Mouse (Mus musculus) kidney, embryonic 16.5 days (tissue): ENCODE data around the gene Itpr2. TPM values are rescaled to one million over a fixed set of nuclear protein-coding genes. Genes with fewer than 3 reads are reported as not detected.

ENCODE experiments used
- ATAC-seq: fragments of 200-750 bp; cut with Nextera tagmentation; 2 replicates; pipeline ENCODE4 v1.8.0; 2017; ENCODE audit warnings: moderate TSS enrichment; ENCODE audit not compliant: low FRiP score, low TSS enrichment
- H3K27ac ChIP-seq: fragments of 300-500 bp; sonication (generic); 2 replicates; pipeline ENCODE4 v1.5.1; 2014; ENCODE audit warnings: low read length
- H3K27me3 ChIP-seq: fragments of 300-500 bp; sonication (generic); 2 replicates; pipeline ENCODE4 v1.6.1; 2014; ENCODE audit warnings: low read length, control low read depth, mixed read lengths; ENCODE audit not compliant: insufficient read depth
- H3K36me3 ChIP-seq: fragments of 300-500 bp; sonication (generic); 2 replicates; pipeline ENCODE4 v1.6.1; 2014; ENCODE audit warnings: low read length, control low read depth, mixed read lengths; ENCODE audit not compliant: insufficient read depth
- H3K4me1 ChIP-seq: fragments of 300-500 bp; sonication (generic); 2 replicates; pipeline ENCODE4 v1.6.1; 2014; ENCODE audit warnings: low read length, control low read depth, mixed read lengths; ENCODE audit not compliant: insufficient read depth
- H3K4me2 ChIP-seq: fragments of 300-500 bp; sonication (generic); replicated peaks from 2 replicates; pipeline ENCODE4 v1.6.1; 2014; ENCODE audit warnings: low read depth, low read length
- H3K4me3 ChIP-seq: fragments of 300-500 bp; sonication (generic); 2 replicates; pipeline ENCODE4 v1.5.1; 2014; ENCODE audit warnings: mild to moderate bottlenecking, low read length
- H3K9ac ChIP-seq: fragments of 300-500 bp; sonication (generic); replicated peaks from 2 replicates; pipeline ENCODE4 v1.6.1; 2014; ENCODE audit warnings: low read length
- H3K9me3 ChIP-seq: fragments of 300-500 bp; sonication (generic); 2 replicates; pipeline ENCODE4 v1.6.1; 2016; ENCODE audit warnings: low read length, control low read depth
- WGBS: fragments of 180-500 bp; shearing (Covaris S2); extraction: QIAGEN DNeasy Blood & Tissue Kit; methylation state at CpG from one replicate; pipeline ENCODE4 v1.1.7; 2014; 5-methylcytosine and 5-hydroxymethylcytosine counted together
- polyA plus RNA-seq: library from polyadenylated mRNA; unstranded; fragments of >200 nt; fragmentation: Nextera tagmentation; extraction: Ambion mirVana; gene quantifications from 2 replicates; pipeline ENCODE4 v1.2.1, GENCODE M21; 2015

Itpr2 gene
- polyA plus RNA-seq, 1 experiment from 2014 or later: 14.0 TPM

DNA sequence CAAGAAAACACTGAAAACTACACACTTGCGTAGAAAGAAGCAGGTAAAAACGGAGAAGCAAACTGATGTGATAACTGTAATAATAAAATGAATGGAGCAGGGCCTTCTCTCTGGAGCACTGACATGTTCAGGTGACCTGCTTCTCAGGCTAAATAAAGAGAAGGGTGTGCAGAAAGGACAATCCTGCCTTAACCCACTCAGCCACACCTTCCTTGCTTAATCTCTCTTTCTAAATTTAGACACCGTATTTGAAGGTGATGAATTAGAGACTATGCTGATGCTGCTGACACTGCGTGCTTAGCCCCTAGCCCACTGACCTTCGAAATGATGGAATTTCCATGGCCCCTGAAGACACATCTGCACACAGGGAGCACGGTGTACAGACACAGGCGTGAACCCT is 164.8 kb downstream of the Itpr2 start:
- H3K9me3 ChIP-seq: no peaks in the 10 kb centered on the region
- no peak overlapping the region for H3K4me3 ChIP-seq
- WGBS: 76% methylated on average over 7 of the region's 7 CpGs
- no peak overlapping the region for H3K4me2 ChIP-seq
- H3K9ac ChIP-seq: no peak overlapping the region
- no peaks in the 10 kb centered on the region for H3K36me3 ChIP-seq
- H3K4me1 ChIP-seq: no peaks in the 10 kb centered on the region
- no peak overlapping the region for H3K27ac ChIP-seq
- no peaks in the 10 kb centered on the region for H3K27me3 ChIP-seq
- ATAC-seq: no peak

DNA sequence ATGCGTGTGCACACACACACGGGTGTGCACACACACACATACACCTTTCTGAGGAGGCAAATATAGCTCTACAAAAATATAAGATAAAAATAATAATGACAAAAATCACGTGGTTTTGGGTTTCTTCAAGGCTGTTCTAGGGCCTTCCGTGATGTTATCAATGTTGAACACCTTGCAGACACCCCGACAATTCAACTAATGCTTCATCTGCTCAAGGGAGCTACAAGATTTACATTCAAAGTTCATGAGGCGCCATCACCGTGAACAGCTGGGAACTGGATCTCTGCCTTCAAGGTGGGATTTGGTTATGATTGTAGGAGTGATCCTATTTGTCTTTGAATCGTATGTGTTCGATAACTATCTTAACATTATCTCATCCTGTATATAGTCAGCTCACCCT is 166.8 kb downstream of the Itpr2 start:
- H3K9me3 ChIP-seq: no peaks in the 10 kb centered on the region
- H3K4me3 ChIP-seq: no peak overlapping the region
- H3K4me2 ChIP-seq: no peak overlapping the region
- H3K27me3 ChIP-seq: no peaks in the 10 kb centered on the region
- no peak for ATAC-seq
- H3K9ac ChIP-seq: no peak overlapping the region
- 95% methylated on average over 9 of the region's 9 CpGs for WGBS
- no peak overlapping the region for H3K27ac ChIP-seq
- no peaks in the 10 kb centered on the region for H3K36me3 ChIP-seq
- no peaks in the 10 kb centered on the region for H3K4me1 ChIP-seq

DNA sequence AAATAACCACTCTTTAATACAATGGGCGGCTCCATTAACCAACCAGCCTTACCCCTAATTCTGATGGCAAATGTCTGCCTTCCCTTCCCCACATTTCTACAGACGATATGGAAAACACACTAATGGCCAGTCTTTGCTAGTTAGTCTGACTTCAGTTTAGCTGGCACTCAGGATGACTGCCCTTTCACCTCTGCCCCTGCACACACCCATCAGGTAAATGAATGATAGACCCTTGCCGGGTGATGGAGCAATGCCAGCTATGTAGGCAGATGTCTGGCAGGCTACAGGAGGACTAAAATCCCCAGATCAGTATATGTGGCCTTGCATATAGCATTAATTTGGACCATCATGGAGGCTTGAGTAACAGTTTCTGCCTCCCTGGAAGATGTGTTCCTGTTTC is 168.5 kb downstream of the Itpr2 start:
- no peaks in the 10 kb centered on the region for H3K9me3 ChIP-seq
- H3K36me3 ChIP-seq: no peaks in the 10 kb centered on the region
- H3K4me1 ChIP-seq: no peaks in the 10 kb centered on the region
- H3K27me3 ChIP-seq: no peaks in the 10 kb centered on the region
- 79% methylated on average over 3 of the region's 3 CpGs for WGBS
- H3K9ac ChIP-seq: no peak overlapping the region
- no peak overlapping the region for H3K27ac ChIP-seq
- H3K4me3 ChIP-seq: no peak overlapping the region
- 0 out of 2 replicates have a peak, but pooled peaks have one; percentile 15 for ATAC-seq
- H3K4me2 ChIP-seq: no peak overlapping the region

DNA sequence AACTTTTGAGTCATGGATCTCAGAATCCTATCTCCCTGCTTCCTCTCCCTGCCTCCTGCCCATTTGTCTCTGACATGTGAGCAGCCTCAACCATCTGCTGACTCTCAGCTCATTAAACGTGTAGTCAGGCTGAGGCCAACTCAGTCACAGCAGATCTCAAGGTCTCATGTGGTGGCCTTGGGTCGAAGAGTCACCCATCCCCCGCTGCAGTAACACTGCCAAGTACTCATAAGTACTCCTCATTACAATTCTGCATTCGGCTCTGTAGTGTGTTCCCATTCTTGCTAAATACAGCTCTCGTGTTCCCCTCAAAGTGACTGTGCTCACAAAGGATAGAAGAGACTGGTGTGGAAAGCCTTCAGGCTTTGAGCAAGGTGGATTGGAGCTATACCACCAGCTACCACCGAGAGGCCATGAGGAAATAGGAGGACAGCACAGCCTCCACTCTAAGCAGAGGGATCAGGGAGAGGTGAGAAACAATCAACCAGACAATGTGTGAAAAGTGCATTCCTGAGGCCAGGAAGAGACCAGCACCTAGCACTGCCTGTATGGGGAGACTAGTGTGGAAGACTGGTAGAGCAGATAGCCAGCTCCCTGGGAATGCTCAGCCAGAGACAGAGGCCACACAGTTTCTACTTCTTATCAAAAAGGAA is 170.9 kb downstream of the Itpr2 start:
- H3K9me3 ChIP-seq: peaks cover 5% of the 10 kb centered on the region; the same call in 1 of the 2 replicates
- H3K27me3 ChIP-seq: no peaks in the 10 kb centered on the region
- no peak overlapping the region for H3K4me3 ChIP-seq
- no peak overlapping the region for H3K27ac ChIP-seq
- no peak overlapping the region for H3K9ac ChIP-seq
- no peaks in the 10 kb centered on the region for H3K4me1 ChIP-seq
- 0 out of 2 replicates have a peak, but pooled peaks cover 6% of the 10 kb centered on the region for H3K36me3 ChIP-seq
- no peak for ATAC-seq
- H3K4me2 ChIP-seq: no peak overlapping the region
- WGBS: 48% methylated on average over 6 of the region's 6 CpGs

DNA sequence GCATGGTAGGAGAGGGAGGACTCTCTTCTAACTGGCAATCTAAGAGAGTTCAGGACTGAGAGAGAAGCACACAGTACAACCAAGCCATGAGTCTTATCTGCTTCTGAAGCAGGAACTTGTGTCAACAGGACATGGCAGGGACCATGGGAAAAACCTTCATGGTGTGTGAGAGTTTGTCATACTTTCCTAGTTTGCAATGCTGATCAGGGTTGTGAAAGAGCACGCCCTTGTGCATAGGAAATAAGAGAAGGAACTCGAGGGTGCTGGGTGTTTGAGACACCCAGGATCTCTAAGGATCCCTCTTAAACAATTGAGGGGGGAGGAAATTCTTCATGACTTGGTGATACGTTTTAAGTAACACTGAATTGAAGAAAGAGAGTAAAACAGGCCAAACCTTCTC is 172.9 kb downstream of the Itpr2 start:
- no peaks in the 10 kb centered on the region for H3K4me1 ChIP-seq
- H3K27ac ChIP-seq: no peak overlapping the region
- 0 out of 2 replicates have a peak, but pooled peaks cover 6% of the 10 kb centered on the region for H3K36me3 ChIP-seq
- no peak overlapping the region for H3K9ac ChIP-seq
- ATAC-seq: no peak
- no peak overlapping the region for H3K4me3 ChIP-seq
- H3K9me3 ChIP-seq: peaks cover 5% of the 10 kb centered on the region; the same call in 1 of the 2 replicates
- 75% methylated on average over 3 of the region's 3 CpGs for WGBS
- H3K27me3 ChIP-seq: no peaks in the 10 kb centered on the region
- H3K4me2 ChIP-seq: no peak overlapping the region

DNA sequence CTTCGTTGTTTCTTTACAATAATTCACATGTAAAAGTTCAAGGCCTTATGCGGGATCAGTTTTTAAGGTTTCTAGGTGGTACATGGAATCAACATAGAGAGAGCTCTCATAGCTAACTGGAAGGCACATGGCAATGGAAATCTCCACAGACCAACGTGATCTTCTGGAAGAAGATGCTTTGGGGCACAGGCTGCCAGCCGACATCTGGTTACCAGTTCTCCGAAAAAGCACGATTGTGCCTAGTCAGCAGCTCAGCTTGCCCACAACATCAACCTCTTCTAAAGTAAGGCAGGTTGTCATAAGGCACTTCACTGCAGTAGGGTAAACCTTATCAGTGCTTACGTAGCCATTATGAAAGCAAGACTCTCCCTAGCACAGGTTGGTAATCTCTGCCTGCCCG is 175.4 kb downstream of the Itpr2 start:
- ATAC-seq: no peak
- no peak overlapping the region for H3K4me2 ChIP-seq
- peaks cover 10% of the 10 kb centered on the region; the same call in 1 of the 2 replicates for H3K4me1 ChIP-seq
- H3K27me3 ChIP-seq: no peaks in the 10 kb centered on the region
- H3K9me3 ChIP-seq: peaks cover 5% of the 10 kb centered on the region; the same call in 1 of the 2 replicates
- no peak overlapping the region for H3K4me3 ChIP-seq
- 0 out of 2 replicates have a peak, but pooled peaks cover 6% of the 10 kb centered on the region for H3K36me3 ChIP-seq
- H3K27ac ChIP-seq: no peak overlapping the region
- WGBS: 92% methylated on average over 8 of the region's 8 CpGs
- no peak overlapping the region for H3K9ac ChIP-seq

DNA sequence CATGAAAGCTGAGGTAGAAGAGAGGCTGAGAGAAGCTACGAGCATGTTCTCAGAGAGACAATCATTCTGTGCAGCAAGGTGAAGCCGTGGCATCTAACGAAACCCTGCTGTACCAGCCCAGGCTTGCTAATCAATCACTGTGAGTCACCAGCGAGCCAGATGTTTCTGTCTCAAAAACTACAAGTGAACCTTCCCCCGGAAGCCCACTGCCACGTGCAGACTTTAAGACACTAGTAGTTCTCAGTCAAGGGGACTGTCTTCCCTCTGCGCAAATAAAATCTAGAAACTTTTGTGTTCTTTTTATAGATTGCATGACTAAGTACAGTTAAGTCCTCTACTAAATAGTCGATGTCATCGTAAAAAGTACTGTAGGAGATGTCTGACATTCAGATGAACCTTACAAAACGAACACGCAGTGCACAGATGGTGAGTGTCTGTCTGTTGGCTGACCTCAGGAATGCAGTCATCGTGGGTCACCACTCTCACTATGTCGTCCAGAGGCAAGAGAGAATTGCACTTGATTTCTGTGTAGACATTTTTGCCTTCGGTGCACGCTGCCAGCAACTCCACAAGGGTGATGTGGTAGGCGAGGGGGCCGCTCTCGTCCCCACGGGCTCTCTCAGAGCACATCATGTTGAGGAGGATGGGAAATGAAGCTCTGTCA is 177.3 kb downstream of the Itpr2 start:
- H3K4me2 ChIP-seq: no peak overlapping the region
- no peak overlapping the region for H3K9ac ChIP-seq
- H3K36me3 ChIP-seq: peaks cover 8% of the 10 kb centered on the region; the same call in 1 of the 2 replicates
- peaks cover 5% of the 10 kb centered on the region; the same call in 1 of the 2 replicates for H3K9me3 ChIP-seq
- H3K27ac ChIP-seq: no peak overlapping the region
- no peak overlapping the region for H3K4me3 ChIP-seq
- ATAC-seq: no peak
- WGBS: 51% methylated on average over 19 of the region's 19 CpGs
- H3K27me3 ChIP-seq: no peaks in the 10 kb centered on the region
- H3K4me1 ChIP-seq: peaks cover 10% of the 10 kb centered on the region; the same call in 1 of the 2 replicates

DNA sequence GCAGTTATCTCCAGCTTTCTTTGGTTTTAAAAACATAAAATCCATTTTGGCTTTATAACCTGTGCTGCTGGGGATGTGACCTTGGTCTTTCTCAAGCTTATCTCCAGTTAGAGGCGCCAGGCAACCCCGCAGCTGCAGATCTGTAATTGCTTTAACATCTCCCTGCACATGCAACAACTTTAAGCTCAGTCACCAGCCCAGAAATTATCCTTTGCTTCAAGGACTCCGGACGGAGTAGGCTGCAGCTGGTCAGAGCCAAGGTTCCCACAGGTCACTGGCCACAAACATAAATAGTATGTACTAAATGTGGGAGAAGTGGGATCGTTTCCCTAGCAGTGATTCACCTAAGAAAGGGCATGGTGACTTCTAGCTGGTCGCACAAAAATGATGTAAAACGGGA is 179.5 kb downstream of the Itpr2 start:
- Histone ChIP-seq H3K36me3 (peaks cover 3% of the 10 kb centered on the region; the same call in 1 of the 2 replicates), H3K4me3 (no peak overlapping the region), H3K27me3 (no peaks in the 10 kb centered on the region), H3K4me1 (peaks cover 10% of the 10 kb centered on the region; the same call in 1 of the 2 replicates), H3K27ac (no peak overlapping the region), H3K9ac (no peak overlapping the region), H3K4me2 (no peak overlapping the region), H3K9me3 (peaks cover 2% of the 10 kb centered on the region; the same call in 1 of the 2 replicates)
- 25% methylated on average over 7 of the region's 7 CpGs for WGBS
- no peak for ATAC-seq

DNA sequence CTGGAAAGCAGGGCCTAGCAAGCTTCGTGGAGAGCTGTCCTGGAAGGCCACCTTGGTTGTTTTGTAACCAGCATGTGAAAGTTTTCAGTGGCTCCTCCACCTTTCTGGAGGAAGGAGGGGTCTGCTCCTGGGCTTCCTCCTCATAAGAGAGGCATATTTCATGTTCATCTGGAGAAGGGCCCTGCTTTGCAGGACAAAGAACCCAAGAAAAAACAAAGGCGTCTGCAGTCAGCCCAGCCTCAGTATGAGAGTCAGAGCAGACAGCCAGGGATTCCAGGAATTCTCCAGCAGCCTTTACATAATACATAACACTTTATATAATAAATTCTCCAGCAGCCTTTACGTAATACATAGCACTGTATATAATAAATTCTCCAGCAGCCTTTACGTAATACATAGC is 180.1 kb downstream of the Itpr2 start:
- no peak overlapping the region for H3K4me3 ChIP-seq
- WGBS: 46% methylated on average over 4 of the region's 4 CpGs
- no peaks in the 10 kb centered on the region for H3K27me3 ChIP-seq
- H3K9me3 ChIP-seq: no peaks in the 10 kb centered on the region
- no peak overlapping the region for H3K9ac ChIP-seq
- no peak overlapping the region for H3K4me2 ChIP-seq
- peaks cover 10% of the 10 kb centered on the region; the same call in 1 of the 2 replicates for H3K4me1 ChIP-seq
- H3K27ac ChIP-seq: peak overlapping the region; percentile 19; the same call in 1 of the 2 replicates
- peaks cover 2% of the 10 kb centered on the region; the same call in 1 of the 2 replicates for H3K36me3 ChIP-seq
- peak; percentile 40; the same call in 1 of the 2 replicates for ATAC-seq

DNA sequence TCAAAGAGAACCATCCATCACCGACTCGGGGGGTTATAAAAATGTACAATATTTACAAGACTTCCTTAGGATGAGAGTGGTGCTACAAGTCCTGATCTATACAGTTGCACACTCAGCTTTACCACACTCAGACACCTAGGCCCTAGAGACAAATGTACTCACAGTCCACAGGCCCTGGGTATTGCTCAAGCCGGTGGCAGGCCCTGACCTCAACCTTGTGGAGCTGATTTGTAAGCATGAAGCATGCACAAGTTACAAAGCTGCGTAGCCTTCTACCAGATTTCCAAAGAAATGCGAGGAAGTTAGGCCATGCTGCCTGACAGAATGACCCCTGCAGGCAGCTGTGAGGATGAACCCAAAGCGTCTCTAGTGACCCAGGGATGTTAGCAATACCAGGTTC is 185.6 kb downstream of the Itpr2 start:
- Histone ChIP-seq H3K4me2 (no peak overlapping the region), H3K27me3 (no peaks in the 10 kb centered on the region), H3K36me3 (peaks cover 2% of the 10 kb centered on the region; the same call in 1 of the 2 replicates), H3K4me3 (no peak overlapping the region), H3K9me3 (no peaks in the 10 kb centered on the region), H3K27ac (no peak overlapping the region), H3K4me1 (no peaks in the 10 kb centered on the region), H3K9ac (no peak overlapping the region)
- 72% methylated on average over 6 of the region's 6 CpGs for WGBS
- ATAC-seq: no peak
